Mouse (Mus musculus): ENCODE measurements around the gene Zfp768. TPM values are rescaled to one million over a fixed set of nuclear protein-coding genes. Genes with fewer than 3 reads are reported as not detected.
A peak's percentile ranks its signal among the peaks of the same experiment; 100 is the strongest.
"Not testable (repeated sequence)": the region's sequence is repeated elsewhere in the genome, so short reads cannot be mapped to it uniquely, and the experiment has no call there.

Zfp768 gene
- 16.5 and 16.6 TPM in 2 replicates for polyA plus RNA-seq (2015; fragmentation: Nextera tagmentation; extraction: Ambion mirVana)

- WGBS: under 1% methylated on average over 76 of the region's 76 CpGs
- peak within 1 kb of the TSS; percentile 89 for H3K4me2 ChIP-seq
- H3K9ac ChIP-seq: peak within 1 kb of the TSS; percentile 98
- peak within 1 kb of the TSS; percentile 99 for H3K27ac ChIP-seq (replicated peaks)
- H3K9me3 ChIP-seq: no peaks in the 10 kb centered on the region
- ATAC-seq (ENCODE audit: extremely low read depth, insufficient number of reproducible peaks, low FRiP score, low TSS enrichment): peak; percentile 86
- H3K36me3 ChIP-seq: peaks cover 30% of the 10 kb centered on the region
- peak within 1 kb of the TSS; percentile 93 for H3K4me3 ChIP-seq
- no peaks in the 10 kb centered on the region for H3K27me3 ChIP-seq (replicated peaks)
- peaks cover 39% of the 10 kb centered on the region for H3K4me1 ChIP-seq
Measured at GRCm38 (mm10) chr7:127345512-127346325, at the start of gene Zfp768. Gene Zfp768, minus strand, starts transcription at chr7:127345589.

GRCm38 (mm10) chr7:127393944-127394333, 48.5 kb upstream of the Zfp768 start:
- H3K27ac ChIP-seq (replicated peaks): peak overlapping the region; percentile 92
- peaks cover 8% of the 10 kb centered on the region for H3K27me3 ChIP-seq (replicated peaks)
- H3K36me3 ChIP-seq: peaks cover 14% of the 10 kb centered on the region
- H3K4me1 ChIP-seq: peaks cover 19% of the 10 kb centered on the region
- peak overlapping the region; percentile 77 for H3K4me3 ChIP-seq
- no peak for ATAC-seq (ENCODE audit: extremely low read depth, insufficient number of reproducible peaks, low FRiP score, low TSS enrichment)
- H3K9me3 ChIP-seq: no peaks in the 10 kb centered on the region
- peak overlapping the region; percentile 79 for H3K9ac ChIP-seq
- 14% methylated on average over 7 of the region's 7 CpGs for WGBS
- peak overlapping the region; percentile 85 for H3K4me2 ChIP-seq

GRCm38 (mm10) chr7:127393157-127393943, 48.0 kb upstream of the Zfp768 start, which contains the start of gene E430018J23Rik:
Gene E430018J23Rik, minus strand, starts transcription at chr7:127393629.
- Histone ChIP-seq H3K4me1 (peaks cover 19% of the 10 kb centered on the region), H3K4me2 (peak within 1 kb of the TSS; percentile 85)
- under 1% methylated on average over 45 of the region's 45 CpGs for WGBS

GRCm38 (mm10) chr7:127392251-127392824, 46.9 kb upstream of the Zfp768 start:
- Histone ChIP-seq H3K27me3 (replicated peaks) (peaks cover 5% of the 10 kb centered on the region), H3K27ac (replicated peaks) (no peak overlapping the region), H3K4me3 (peak overlapping the region; percentile 77), H3K9ac (peak overlapping the region; percentile 93), H3K4me2 (peak overlapping the region; percentile 85), H3K9me3 (no peaks in the 10 kb centered on the region), H3K4me1 (peaks cover 19% of the 10 kb centered on the region), H3K36me3 (peaks cover 14% of the 10 kb centered on the region)
- WGBS: 83% methylated on average over 8 of the region's 8 CpGs
- ATAC-seq (ENCODE audit: extremely low read depth, insufficient number of reproducible peaks, low FRiP score, low TSS enrichment): no peak

More at GRCm38 (mm10) chr7:127393157-127393943, 48.0 kb upstream of the Zfp768 start, which contains the start of gene E430018J23Rik:
- no peaks in the 10 kb centered on the region for H3K9me3 ChIP-seq
- H3K4me3 ChIP-seq: peak within 1 kb of the TSS; percentile 77
- peaks cover 14% of the 10 kb centered on the region for H3K36me3 ChIP-seq
- H3K9ac ChIP-seq: peak within 1 kb of the TSS; percentile 93
- peak within 1 kb of the TSS; percentile 92 for H3K27ac ChIP-seq (replicated peaks)
- peak; percentile 86 for ATAC-seq (ENCODE audit: extremely low read depth, insufficient number of reproducible peaks, low FRiP score, low TSS enrichment)
- peaks cover 8% of the 10 kb centered on the region for H3K27me3 ChIP-seq (replicated peaks)

GRCm38 (mm10) chr7:127391538-127391937, 46.1 kb upstream of the Zfp768 start:
- peaks cover 19% of the 10 kb centered on the region for H3K4me1 ChIP-seq
- peaks cover 14% of the 10 kb centered on the region for H3K36me3 ChIP-seq
- no peak overlapping the region for H3K4me3 ChIP-seq
- 95% methylated on average over 16 of the region's 16 CpGs for whole genome bisulfite sequencing
- H3K9me3 ChIP-seq: no peaks in the 10 kb centered on the region
- ATAC-seq (ENCODE audit: extremely low read depth, insufficient number of reproducible peaks, low FRiP score, low TSS enrichment): no peak
- H3K9ac ChIP-seq: no peak overlapping the region
- no peaks in the 10 kb centered on the region for H3K27me3 ChIP-seq (replicated peaks)
- no peak overlapping the region for H3K27ac ChIP-seq (replicated peaks)
- no peak overlapping the region for H3K4me2 ChIP-seq

GRCm38 (mm10) chr7:127390306-127390705, 44.9 kb upstream of the Zfp768 start:
- Histone ChIP-seq H3K4me3 (no peak overlapping the region), H3K4me2 (no peak overlapping the region), H3K36me3 (peaks cover 19% of the 10 kb centered on the region), H3K27me3 (replicated peaks) (no peaks in the 10 kb centered on the region), H3K9ac (no peak overlapping the region), H3K9me3 (no peaks in the 10 kb centered on the region), H3K27ac (replicated peaks) (no peak overlapping the region), H3K4me1 (peaks cover 28% of the 10 kb centered on the region)
- no peak for ATAC-seq (ENCODE audit: extremely low read depth, insufficient number of reproducible peaks, low FRiP score, low TSS enrichment)
- WGBS: 82% methylated on average over 7 of the region's 7 CpGs

- not testable (repeated sequence) for H3K27me3 ChIP-seq (replicated peaks); H3K4me2 ChIP-seq; H3K4me3 ChIP-seq; H3K9me3 ChIP-seq; H3K27ac ChIP-seq (replicated peaks); H3K9ac ChIP-seq; ATAC-seq (ENCODE audit: extremely low read depth, insufficient number of reproducible peaks, low FRiP score, low TSS enrichment)
- peaks cover 19% of the 10 kb centered on the region for H3K4me1 ChIP-seq
- peaks cover 38% of the 10 kb centered on the region for H3K36me3 ChIP-seq
Measured at GRCm38 (mm10) chr7:127388201-127388600, 42.8 kb upstream of the Zfp768 start.

- H3K27me3 ChIP-seq (replicated peaks): no peaks in the 10 kb centered on the region
- peak; percentile 68 for ATAC-seq (ENCODE audit: extremely low read depth, insufficient number of reproducible peaks, low FRiP score, low TSS enrichment)
- H3K27ac ChIP-seq (replicated peaks): 0 out of 2 replicates have a peak within 1 kb of the TSS, but pooled peaks have one; percentile 29
Measured at GRCm38 (mm10) chr7:127386641-127387392, 41.4 kb upstream of the Zfp768 start, which contains the start of gene 9130019O22Rik. Gene 9130019O22Rik, minus strand, starts transcription at chr7:127387166.

GRCm38 (mm10) chr7:127385560-127385959, 40.2 kb upstream of the Zfp768 start:
- H3K4me3 ChIP-seq; H3K27ac ChIP-seq (replicated peaks); H3K27me3 ChIP-seq (replicated peaks); H3K9me3 ChIP-seq; ATAC-seq (ENCODE audit: extremely low read depth, insufficient number of reproducible peaks, low FRiP score, low TSS enrichment); H3K9ac ChIP-seq; H3K4me2 ChIP-seq: not testable (repeated sequence)
- Histone ChIP-seq H3K4me1 (peaks cover 16% of the 10 kb centered on the region), H3K36me3 (peaks cover 36% of the 10 kb centered on the region)
- 83% methylated on average over 4 of the region's 4 CpGs for WGBS

More at GRCm38 (mm10) chr7:127386641-127387392, 41.4 kb upstream of the Zfp768 start, which contains the start of gene 9130019O22Rik:
- H3K4me2 ChIP-seq: peak within 1 kb of the TSS; percentile 78
- peak within 1 kb of the TSS; percentile 83 for H3K9ac ChIP-seq
- peaks cover 9% of the 10 kb centered on the region; the same call in 1 of the 2 replicates for H3K4me1 ChIP-seq
- H3K9me3 ChIP-seq: peaks cover 7% of the 10 kb centered on the region; the same call in 1 of the 2 replicates
- WGBS: 8% methylated on average over 38 of the region's 38 CpGs
- peaks cover 47% of the 10 kb centered on the region for H3K36me3 ChIP-seq
- peak within 1 kb of the TSS; percentile 61 for H3K4me3 ChIP-seq

GRCm38 (mm10) chr7:127378310-127378921, 33.0 kb upstream of the Zfp768 start:
- Histone ChIP-seq H3K4me1 (peaks cover 13% of the 10 kb centered on the region), H3K9me3 (no peaks in the 10 kb centered on the region), H3K4me3 (no peak overlapping the region), H3K36me3 (peaks cover 23% of the 10 kb centered on the region), H3K4me2 (no peak overlapping the region), H3K9ac (no peak overlapping the region), H3K27me3 (replicated peaks) (no peaks in the 10 kb centered on the region), H3K27ac (replicated peaks) (no peak overlapping the region)
- ATAC-seq (ENCODE audit: extremely low read depth, insufficient number of reproducible peaks, low FRiP score, low TSS enrichment): no peak
- 56% methylated on average over 6 of the region's 6 CpGs for WGBS

Data from heart, embryonic 13.5 days (tissue).